Mouse (Mus musculus): Measurements from ENCODE around the gene Mfap3.

DNA sequence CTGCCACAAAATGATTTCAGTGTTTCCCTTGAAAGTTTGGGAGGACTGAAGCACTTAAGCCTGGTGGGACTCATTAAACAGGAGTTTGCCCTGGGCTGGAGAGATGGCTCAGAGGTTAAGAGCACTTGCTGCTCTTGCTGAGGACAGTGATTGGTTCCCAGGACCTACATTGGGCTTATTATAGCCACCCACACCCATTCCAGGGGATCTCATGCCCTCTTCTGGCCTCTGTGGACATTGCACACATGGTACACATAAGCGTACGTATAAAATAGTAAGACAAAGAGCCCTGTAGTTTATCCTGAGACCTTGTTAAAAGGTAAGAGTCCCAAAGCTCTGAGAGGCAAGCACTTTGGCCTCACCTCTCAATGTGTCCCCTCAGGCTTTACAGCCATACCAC, 31.8 kb downstream of the Mfap3 start:
- TF ChIP-seq CTCF (IDR thresholded peaks at IDR 0.05; ENCODE audit: low read depth, low read length): no peak
- TF ChIP-seq POLR2A (IDR thresholded peaks at IDR 0.05; ENCODE audit: insufficient read depth, low read length): no peak
- TF ChIP-seq EP300 (IDR thresholded peaks at IDR 0.05; ENCODE audit: insufficient read depth, low read depth, low read length): no peak

Measured in ES-Bruce4 (cell line).